Mouse (Mus musculus): ENCODE measurements at regions not wholly inside any gene's neighbourhood (a gene's known extent, or its start where the extent isn't known, plus 50 kb on each side); places are given as distances from the start of the nearest gene placed in this dataset.

- no peaks in the 10 kb centered on the region for H3K79me2 ChIP-seq (ENCODE audit: control insufficient read depth, insufficient read depth, low read length, poor library complexity)
- TF ChIP-seq TCF12 (IDR thresholded peaks at IDR 0.05; ENCODE audit: low read depth, low read length) (no peak), CHD1 (IDR thresholded peaks at IDR 0.05; ENCODE audit: low read depth, low read length) (no peak), GABPA (IDR thresholded peaks at IDR 0.05; ENCODE audit: low read depth, low read length) (no peak), USF1 (IDR thresholded peaks at IDR 0.05; ENCODE audit: low read depth, low read length) (no peak), POLR2AphosphoS5 (IDR thresholded peaks at IDR 0.05; ENCODE audit: borderline replicate concordance, low read depth, low read length) (no peak), RCOR1 (IDR thresholded peaks at IDR 0.05; ENCODE audit: low read depth, low read length) (no peak), MYB (IDR thresholded peaks at IDR 0.05; ENCODE audit: low read depth, low read length) (no peak), ZC3H11A (IDR thresholded peaks at IDR 0.05; ENCODE audit: low read depth, low read length) (no peak), TBP (IDR thresholded peaks at IDR 0.05; ENCODE audit: low read depth, low read length) (no peak), NELFE (IDR thresholded peaks at IDR 0.05; ENCODE audit: low read depth, low read length) (no peak), GATA1 (IDR thresholded peaks at IDR 0.05; ENCODE audit: low read depth, low read length) (no peak), MEF2A (IDR thresholded peaks at IDR 0.05; ENCODE audit: extremely low read depth, insufficient replicate concordance, low read depth, low read length, poor library complexity, severe bottlenecking) (no peak)
- H3K9me3 ChIP-seq (replicated peaks; ENCODE audit: insufficient read depth, low read length), result no peaks in the 10 kb centered on the region
- DNase-seq (ENCODE audit: low read depth, low spot score), result no peak
- no peak overlapping the region for H3K27ac ChIP-seq (ENCODE audit: control insufficient read depth, low read depth, low read length)
- H3K27me3 ChIP-seq (ENCODE audit: control insufficient read depth in 1 of 2, insufficient read depth in 2 of 2, low read length in 2 of 2), result no peaks in the 10 kb centered on the region
- no peaks in the 10 kb centered on the region for H3K36me3 ChIP-seq (ENCODE audit: control insufficient read depth in 1 of 2, insufficient read depth in 2 of 2, low read length in 2 of 2)
- H3K9ac ChIP-seq (ENCODE audit: control insufficient read depth, low read depth, low read length, poor library complexity, severe bottlenecking), result no peak overlapping the region
- H3K4me3 ChIP-seq (ENCODE audit: control insufficient read depth in 1 of 2, insufficient read depth in 1 of 2, low read depth in 2 of 2, low read length in 2 of 2), result no peak overlapping the region
- no peaks in the 10 kb centered on the region for H3K4me1 ChIP-seq (ENCODE audit: control insufficient read depth in 1 of 2, insufficient read depth in 2 of 2, low read length in 2 of 2)
These were observed 929.8 kb downstream of the Epha7 start for GRCm38 (mm10) chr4:29742746-29743145.
